Mouse (Mus musculus): ENCODE data around the gene Riiad1. TPM values are rescaled to one million over a fixed set of nuclear protein-coding genes. Genes with fewer than 3 reads are reported as not detected.

Gene Riiad1
- under 1 TPM in 1 of 2 experiments, not detected in 1; 0.75 TPM for total RNA-seq (2021)

DNA sequence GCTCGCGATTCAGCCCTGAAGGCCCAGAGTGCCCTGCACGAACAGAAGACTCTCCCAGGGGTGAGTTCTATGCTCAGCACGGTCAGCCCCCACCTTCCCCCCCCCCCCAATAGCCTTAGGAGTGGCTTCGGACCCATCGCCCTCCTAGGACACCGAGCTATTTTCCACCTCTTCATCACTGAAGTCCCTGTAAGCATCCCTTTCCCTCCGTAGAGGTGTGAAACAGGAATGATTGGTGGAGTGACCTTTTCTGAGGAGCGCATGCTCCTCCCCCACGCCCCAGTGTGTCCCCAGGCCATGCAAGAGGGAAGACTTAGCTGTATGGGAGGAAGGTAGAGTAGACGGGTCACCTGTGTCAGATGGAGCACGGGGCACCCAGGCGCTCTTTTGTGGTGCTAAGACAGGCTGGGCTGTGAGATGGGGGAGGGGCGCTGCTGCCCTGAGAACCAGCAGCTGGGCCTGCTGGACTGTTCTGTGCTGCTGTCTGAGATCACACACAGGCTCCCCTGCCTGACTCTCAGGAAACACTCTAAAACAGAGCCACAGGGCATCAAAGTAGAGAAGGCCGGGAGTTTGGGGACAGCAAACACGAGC is at the start of gene Riiad1:
TSS of gene Riiad1 (minus strand) at position 51 of the 594 bp plus-strand sequence.
- intact Hi-C loops (cut with DNase I): no loop called here
- DNase-seq (ENCODE audit: low spot score): no peak

DNA sequence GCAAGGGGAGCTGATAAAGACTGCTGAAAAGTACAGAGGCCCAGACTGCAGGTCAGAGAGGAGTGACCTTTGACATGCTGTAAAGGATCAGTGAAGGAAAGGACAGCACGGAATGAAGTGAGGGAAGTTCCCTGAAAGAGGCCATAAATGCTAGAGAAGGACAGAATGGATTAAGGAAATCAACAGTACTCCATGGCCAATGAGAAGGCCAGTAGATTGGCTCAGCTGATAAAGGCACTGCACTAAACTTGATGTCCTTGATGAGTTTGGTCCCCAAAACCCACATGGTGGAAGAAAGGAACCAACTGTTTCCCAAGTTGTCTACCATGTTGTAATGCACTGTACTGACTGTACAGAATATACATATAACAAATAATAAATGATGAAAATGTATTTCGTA is 46.6 kb upstream of the Riiad1 start:
- intact Hi-C loops (cut with DNase I): no loop called here
- DNase-seq (ENCODE audit: low spot score): no peak

DNA sequence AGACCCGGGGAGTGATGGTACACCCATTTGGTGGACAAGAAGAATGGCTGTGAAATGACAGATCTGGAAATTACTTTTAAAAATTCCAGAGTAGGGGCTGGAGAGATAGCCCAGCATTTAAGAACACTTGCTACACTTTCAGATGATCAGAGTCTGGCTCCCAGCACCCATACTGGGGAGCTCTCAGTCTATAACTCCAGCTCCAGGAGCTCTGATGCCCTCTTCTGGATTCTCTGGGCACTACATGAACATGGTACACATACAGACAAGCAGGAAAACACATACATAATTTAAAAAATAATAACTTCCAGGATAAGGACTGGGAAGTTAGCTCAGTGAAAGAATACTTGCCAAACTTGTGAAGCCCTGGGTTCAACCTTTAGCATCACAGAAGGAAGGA is 26.5 kb upstream of the Riiad1 start:
- intact Hi-C loops (cut with DNase I): no loop called here
- no peak for DNase-seq (ENCODE audit: low spot score)

DNA sequence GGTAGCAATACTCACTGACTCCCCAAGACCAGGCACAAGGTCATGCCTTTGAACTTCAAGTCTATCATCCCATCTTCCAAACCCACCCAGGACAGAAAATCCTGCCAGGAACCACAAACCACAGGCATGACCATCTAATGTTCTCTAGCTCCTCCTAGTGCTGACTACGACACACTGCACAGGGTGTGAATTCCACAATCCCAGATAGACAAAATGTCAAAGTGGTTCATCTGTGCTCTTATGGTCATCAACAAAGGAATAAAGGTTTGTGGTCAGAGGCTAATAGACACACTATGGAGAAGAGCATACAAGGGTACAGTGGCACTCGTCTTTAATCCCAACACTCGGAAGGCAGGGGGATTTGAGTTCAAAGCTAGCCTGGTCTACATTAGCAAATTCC is 22.1 kb upstream of the Riiad1 start:
- DNase-seq (ENCODE audit: low spot score): no peak
- intact Hi-C loops (cut with DNase I): loop anchor here (1.0 kb wide), 1 partner anchor 136 kb away; no protein-coding TSS in a partner anchor

DNA sequence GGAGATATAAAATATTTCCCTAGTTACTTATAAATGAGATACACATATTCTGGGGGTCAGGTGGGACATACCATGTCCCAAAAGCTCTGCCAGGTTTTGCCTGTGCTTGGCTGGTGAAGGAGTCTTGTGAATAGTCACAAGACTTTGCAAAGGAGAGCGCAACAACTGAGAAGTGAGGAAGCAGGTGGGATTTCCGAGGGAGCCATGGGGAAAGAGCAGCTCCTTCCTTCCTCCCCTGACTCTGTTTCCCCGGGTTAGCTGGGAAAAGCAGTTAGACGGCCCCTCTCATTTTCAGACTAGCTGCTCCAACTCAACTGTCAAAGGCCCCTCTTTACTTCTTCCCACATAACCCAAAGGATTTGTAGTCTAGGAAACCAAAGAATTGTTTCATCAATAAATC is 17.0 kb upstream of the Riiad1 start:
- no peak for DNase-seq (ENCODE audit: low spot score)
- intact Hi-C loops (cut with DNase I): no loop called here

DNA sequence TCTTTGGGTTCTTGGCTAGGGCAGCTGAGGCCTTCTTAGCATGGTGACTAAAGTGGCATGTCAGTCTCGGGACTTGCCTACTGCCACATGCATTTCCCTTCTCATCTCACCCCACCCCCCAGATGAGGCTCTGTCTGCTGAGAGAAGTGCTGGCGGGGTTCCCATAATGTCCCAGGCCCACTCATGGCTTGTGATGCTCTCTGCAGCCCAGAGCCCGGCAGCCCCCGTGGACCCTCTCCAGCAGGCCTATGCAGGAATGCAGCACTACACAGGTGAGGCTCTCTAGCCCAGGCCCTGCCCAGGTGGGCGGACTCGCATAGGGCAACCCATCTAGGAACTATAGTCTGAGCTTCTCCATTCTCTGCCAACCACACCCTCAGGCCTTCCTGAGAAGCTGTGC is 7.4 kb upstream of the Riiad1 start:
- no peak for DNase-seq (ENCODE audit: low spot score)
- intact Hi-C loops (cut with DNase I): no loop called here

DNA sequence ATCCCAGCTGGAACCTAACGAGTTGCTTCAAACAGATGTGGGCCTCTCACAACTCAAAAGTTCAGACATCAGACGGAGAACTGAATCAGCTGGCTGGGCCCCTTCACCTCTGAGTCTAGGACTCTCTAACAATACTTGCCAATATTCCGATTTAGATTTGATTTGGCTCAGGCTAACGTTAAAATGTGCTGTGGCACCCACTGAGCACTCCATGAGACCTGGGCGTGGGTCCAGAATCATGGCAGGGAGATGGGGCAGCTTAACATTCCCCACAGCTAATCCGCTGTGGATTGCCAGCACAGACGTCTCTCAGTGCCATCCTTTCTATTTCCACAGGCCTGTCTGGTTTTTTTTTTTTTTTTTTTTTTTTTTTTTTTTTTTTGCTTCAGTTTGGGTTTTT is 5.8 kb upstream of the Riiad1 start:
- intact Hi-C loops (cut with DNase I): no loop called here
- DNase-seq (ENCODE audit: low spot score): no peak

DNA sequence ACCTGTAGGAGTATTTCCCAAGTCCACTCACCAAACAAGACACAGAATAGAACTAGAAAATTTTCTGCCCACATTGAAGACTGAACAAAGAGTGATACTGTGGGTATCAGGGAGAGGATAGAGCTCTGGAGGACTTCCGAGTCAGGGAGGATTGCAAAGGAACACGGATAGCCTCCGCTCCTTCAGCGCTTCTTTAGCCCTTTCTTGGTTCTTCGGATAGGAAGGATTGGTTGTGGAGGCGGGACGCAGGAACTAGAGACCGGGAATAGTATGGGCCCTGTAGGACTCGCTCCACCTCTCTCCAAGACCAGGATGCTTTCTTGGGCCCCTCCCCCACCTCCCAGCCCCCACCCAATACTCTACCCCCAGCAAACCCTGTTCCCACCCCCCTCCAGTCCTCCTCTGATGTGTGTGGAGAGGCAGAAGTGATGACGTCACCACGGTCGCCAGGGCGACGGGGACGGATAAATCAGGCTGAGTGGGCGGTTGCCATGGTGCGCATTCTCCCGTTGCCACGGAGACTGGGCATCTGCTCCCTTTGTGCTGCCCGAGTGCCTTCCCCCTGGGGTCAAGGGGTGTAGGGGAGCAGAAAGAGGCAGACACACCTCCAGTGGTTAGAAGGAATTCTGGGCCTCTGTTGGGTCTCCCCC is 3.8 kb upstream of the Riiad1 start:
- intact Hi-C loops (cut with DNase I): no loop called here
- DNase-seq (ENCODE audit: low spot score): no peak

DNA sequence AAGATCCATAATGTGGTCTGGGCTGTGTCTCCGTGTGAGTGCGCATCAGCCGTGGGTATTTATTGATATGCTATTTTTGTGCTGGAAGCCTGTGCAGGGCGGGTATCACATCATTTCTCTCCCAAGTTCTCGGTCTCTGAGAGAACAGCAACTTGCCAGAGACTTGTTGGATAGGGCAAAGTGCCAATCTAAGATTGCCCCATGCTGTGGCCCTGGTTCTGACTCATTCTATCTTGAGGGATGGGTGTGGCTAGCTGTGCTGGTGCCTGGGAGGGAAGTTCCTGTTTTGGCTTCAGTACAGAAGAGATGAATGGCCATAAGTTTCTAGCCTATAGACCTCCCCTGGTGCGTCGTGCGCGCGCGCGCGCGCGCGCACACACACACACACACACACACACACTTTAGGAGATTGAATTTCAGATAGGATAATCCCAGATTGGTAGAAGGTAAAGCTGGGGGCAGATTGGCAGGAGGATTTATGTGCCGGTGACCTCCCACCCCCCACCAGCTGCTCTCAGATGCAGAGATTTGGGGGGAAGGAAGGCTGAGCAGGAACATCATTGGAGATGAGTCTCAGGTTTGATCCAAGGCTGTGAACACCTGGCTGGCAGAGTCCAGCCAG is 2.7 kb upstream of the Riiad1 start:
- intact Hi-C loops (cut with DNase I): no loop called here

DNA sequence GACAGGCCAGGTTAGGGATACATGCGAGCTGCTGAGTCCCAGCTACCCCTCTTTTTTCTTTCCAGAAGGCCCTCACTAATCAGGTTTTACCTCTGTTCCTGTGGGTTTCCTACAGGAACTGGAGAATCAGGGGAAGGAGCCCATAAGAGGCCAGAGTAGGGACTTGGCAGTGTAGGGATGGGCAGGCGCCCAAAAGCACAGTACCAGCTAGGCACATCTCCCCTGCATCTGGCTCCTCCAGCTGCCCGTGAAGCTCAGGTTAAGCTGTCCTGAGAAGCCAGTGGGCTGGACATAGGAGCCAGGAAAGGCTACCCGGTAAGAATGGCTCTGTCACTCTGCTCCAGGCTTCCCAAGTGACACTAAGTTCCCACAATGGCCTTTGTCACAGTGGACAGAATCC is 1.3 kb upstream of the Riiad1 start:
- intact Hi-C loops (cut with DNase I): no loop called here
- no peak for DNase-seq (ENCODE audit: low spot score)

More for the DNA sequence above, 2.7 kb upstream of the Riiad1 start:
- no peak for DNase-seq (ENCODE audit: low spot score)

DNA sequence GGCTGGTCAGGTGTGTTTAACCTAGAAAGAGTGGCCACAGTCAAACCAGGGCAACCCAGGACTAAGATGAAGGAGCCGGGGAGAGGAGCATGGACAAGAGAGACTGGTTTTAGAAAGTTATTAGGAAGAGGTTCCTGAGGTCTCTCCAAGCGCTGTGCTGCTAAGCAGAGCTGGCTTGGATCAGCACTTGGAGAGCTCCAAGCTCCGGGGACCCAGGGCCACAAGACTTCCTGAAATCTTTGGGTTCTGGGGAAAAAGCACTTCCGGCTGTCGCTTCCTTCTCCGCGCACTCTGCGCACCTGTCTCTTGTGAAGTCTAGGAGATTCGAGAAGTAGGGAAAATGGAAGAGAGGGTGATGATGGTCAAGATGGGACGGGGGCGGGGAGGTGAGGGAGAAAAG is 577 bp downstream of the Riiad1 start:
- no peak for DNase-seq (ENCODE audit: low spot score)
- intact Hi-C loops (cut with DNase I): no loop called here

DNA sequence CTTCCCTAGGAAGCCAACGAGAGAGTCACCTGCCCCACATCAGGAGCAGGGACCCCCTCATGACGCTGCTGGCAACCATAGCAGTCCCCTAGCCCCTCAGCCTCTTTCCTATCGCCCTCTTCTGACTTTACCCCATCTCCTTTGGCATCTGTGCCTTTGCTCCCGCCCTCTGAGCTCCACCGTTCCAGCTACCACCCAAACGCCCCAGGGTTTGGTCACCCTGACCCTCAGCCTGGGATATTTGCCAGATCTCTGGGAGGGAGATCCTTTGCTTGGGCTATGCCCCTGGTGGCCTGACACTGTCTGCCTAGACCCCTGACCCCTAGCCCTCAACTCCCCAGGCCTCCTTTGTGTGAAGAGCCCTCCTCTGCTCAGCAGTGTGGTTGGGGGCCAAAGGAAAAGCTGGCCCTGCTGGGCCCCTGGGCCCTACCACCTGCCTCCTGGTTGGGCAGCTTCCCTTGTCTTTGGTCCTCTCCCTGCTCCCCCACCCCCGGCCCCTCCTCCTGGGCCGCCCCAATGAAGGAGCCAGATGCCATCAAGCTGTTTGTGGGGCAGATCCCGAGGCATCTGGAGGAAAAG is 1.5 kb downstream of the Riiad1 start:
- DNase-seq (ENCODE audit: low spot score): no peak
- intact Hi-C loops (cut with DNase I): no loop called here

DNA sequence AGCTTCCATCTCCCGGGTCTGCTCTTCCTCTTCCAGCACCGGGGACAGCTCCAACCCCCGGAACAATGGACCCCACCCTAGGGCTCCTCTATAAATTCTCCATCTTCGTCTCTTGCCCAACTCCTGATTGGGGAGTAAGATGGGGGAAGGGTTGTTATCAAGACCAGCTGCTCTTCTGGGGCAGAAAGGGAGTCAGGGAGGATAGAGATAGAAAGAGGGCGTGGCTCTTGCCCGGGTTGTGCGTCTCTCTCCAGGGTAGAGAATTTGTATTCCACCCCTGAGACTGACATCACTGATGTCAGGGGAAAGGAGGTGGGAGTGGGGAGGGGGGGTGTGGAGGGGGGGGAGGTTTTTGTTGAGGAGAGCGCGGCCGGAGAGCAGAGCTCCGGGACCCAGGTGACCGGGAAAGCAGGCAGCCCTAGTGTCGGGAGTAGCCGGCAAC is 2.1 kb downstream of the Riiad1 start, which contains the start of gene Celf3:
TSS of gene Celf3 (plus strand) at position 315 of the 442 bp plus-strand sequence.
- no peak for DNase-seq (ENCODE audit: low spot score)
- intact Hi-C loops (cut with DNase I): no loop called here

DNA sequence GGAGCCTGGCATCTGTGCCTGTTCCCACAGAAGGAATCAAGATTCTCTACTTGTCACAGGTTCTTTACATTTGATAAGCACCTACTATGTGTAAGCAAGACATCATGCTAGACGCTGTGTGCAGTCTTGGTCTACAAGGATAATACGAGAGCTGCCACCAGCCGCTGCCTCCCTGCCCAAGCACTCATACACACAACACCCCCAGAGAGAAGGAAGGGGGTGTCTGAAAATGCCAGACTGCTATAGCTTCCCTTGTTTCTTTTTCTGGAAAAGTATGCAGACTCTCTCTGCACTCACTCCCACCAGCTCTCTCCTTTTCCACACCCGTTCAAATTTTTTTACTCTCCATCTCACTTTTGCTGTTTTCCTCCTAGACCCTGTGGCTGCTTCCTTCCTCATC is 2.7 kb downstream of the Riiad1 start:
- intact Hi-C loops (cut with DNase I): no loop called here

DNA sequence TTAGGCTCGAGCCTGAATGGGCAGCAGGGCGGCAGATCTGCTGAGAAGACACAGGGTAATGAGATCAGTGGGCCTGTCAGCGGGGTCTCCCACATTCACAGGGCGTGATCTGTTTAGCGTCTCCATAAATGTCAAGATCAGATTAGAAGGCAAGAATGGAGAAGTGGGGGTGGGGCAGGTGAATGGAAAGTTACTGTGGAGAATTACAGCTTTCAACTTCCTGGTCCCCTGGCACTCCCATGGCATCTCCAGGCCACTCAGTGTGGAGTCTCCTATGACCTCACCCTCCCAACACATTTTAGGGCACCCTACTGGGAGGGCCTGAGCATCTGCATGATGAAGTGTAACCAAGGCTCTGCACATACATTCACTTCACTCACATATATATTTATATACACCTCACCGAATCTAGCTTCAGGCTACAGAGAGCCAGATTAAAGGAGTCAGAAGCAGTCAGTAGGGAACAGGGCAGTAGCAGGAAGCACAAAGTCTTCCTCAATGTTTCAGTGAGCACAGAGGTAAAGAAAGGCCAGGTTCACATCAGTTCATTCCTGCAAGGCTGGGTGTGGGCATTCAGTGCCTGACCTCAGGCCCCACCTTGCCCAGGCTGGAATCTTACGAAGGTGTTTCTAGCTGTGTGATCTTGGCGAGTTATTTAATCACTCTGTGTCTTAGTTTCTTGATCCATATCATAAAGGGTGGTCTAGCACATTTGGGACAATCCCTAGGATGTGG is 3.7 kb downstream of the Riiad1 start:
- no peak for DNase-seq (ENCODE audit: low spot score)
- intact Hi-C loops (cut with DNase I): no loop called here

More for the DNA sequence above, 2.7 kb downstream of the Riiad1 start:
- DNase-seq (ENCODE audit: low spot score): no peak

DNA sequence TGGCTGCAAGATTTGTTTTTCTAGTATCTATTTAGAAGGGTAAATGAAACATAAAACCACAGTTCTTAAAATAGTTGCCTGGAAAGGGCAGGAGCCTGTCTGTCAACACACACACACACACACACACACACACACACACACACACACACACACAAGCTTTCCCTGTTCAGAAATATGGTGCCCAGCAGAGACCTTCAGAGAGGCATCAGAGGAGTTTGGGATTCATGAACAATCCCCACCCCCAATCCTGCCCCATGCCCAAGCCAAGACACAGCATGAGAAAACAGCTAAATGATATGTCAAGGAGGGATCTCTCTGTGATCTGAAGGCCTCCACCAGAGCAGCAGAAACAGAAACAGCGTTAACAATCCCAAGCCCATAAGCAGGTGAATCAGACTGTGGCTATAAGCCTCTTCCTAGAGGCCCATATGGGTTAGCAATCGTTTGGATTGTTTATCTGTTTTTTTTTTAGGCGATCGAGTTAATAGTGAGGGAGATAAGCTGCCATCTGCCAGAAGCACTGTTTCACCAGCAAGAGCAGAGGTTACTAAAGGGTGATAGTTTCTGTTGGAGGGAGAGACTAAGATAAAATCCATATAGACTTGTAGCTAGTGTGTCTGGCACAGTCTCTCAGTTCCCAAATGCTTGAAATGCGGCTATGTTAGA is 6.4 kb downstream of the Riiad1 start:
- no peak for DNase-seq (ENCODE audit: low spot score)
- intact Hi-C loops (cut with DNase I): no loop called here

DNA sequence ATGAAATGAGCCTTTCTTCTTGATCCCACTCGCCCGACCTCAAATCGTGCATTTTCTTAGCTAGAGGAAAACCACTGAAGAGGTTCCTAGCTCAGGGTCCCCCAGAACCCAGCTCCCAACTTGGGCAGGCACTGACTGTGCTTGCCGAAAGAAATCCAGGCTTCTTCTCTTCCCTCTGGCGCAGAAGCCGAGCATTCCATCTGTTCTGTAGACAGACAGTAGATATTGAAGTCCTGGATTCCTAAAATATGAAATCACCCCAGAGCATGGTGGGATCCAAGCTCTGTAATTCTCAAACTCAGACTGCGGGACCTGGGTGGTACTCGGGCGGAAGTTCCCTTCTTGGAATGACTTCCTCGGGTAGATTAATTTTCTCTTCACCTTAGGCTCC is 7.0 kb downstream of the Riiad1 start:
- intact Hi-C loops (cut with DNase I): no loop called here

DNA sequence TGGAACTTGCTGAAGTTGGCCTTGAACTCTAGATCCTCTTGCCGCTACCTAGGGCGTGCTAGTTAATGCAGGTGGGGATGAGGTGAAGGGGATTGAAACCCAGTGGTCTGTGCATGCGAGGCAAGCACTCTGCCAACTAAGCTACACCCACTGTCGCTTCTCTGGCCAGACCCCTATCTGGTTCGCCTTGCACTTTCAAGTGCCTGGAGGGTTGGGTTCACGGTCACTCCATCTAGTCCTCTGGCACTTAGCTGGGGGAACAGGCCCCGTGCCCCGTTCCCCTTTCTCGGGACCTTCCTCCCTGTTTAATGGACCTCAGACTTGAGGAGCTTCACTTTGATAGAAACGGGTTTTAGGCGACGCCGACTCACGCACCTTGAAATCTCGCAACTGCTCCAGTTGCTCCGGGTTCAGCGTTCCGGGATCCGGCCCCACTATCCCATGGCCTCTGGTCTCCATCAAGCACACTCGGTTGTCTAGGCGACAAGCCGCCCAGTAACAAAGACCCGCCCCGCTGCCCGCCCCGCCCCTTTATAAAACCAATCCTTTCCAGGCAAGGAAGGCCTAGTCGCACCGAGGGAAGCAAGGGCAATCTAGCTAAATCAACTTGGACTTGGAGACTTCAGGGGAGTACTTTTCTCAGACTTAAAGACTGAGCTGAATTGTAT is 7.6 kb downstream of the Riiad1 start:
- intact Hi-C loops (cut with DNase I): no loop called here
- no peak for DNase-seq (ENCODE audit: low spot score)

More for the DNA sequence above, 7.0 kb downstream of the Riiad1 start:
- DNase-seq (ENCODE audit: low spot score): no peak

DNA sequence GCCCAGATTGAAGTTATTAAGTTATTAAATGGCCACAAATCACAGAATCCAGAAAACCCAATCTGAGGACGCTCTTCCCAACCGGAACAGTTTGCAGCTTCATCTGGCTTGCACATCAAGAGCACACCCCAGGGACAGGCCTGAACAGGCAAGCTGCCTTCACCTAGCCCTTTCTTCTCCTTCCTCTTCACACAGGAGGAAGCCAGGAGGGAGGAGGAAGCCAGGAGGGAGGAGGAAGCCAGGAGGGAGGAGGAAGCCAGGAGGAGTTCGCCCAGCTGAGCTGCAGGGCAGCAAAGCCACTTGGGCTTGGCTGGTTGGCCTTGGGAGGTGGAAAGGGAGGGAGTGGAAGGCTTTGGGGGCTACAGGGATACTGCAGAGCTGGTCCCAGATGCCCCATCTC is 11.2 kb downstream of the Riiad1 start:
- intact Hi-C loops (cut with DNase I): no loop called here
- DNase-seq (ENCODE audit: low spot score): no peak
